Mouse (Mus musculus) C2C12 (cell line): ENCODE results near the gene Gdpgp1.

Source experiments
- CTCF ChIP-seq: IDR thresholded peaks from one replicate; pipeline ENCODE4 v1.5.1; 2011; ENCODE audit not compliant: control insufficient read depth, insufficient read depth, insufficient read length
- MAX ChIP-seq: IDR thresholded peaks from one replicate; pipeline ENCODE4 v1.6.1; 2011; ENCODE audit warnings: mild to moderate bottlenecking, control low read depth
- USF1 ChIP-seq: IDR thresholded peaks from one replicate; pipeline ENCODE4 v1.6.1; 2011; ENCODE audit warnings: low read depth, mild to moderate bottlenecking, control low read depth, moderate library complexity

DNA sequence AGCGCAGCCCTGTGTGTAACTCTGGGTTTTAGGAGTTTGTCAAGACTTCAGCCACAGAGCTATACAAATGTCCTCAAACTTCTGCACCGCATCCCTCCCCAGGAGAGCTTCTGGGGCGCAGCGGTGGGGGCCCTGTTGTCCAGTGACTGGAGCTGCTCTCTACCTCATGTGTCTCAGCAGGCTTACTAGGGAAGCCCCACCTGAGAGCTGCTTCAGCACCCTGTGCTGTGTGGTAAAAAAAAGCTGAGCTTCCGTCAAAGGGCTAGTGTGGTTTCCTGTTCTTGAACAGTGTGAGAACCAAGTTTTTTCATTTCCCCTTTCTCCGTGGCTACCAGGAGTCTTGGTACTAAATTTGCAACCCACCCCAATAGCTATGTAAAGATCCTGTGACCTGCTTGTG is 23.0 kb upstream of the Gdpgp1 start:
- TF ChIP-seq MAX (no peak), CTCF (no peak), USF1 (no peak)
